Mouse (Mus musculus) limb, embryonic 13.5 days (tissue): ENCODE data around the gene Ppfia3. TPM values are rescaled to one million over a fixed set of nuclear protein-coding genes. Genes with fewer than 3 reads are reported as not detected.
"Not testable (repeated sequence)": the region's sequence is repeated elsewhere in the genome, so short reads cannot be mapped to it uniquely, and the experiment has no call there.

Experiments
- ATAC-seq: fragments of 200-750 bp; cut with Nextera tagmentation; 2 replicates; pipeline ENCODE4 v1.8.0; 2017; ENCODE audit warnings: low read depth, moderate number of reproducible peaks, moderate TSS enrichment; ENCODE audit not compliant: low FRiP score
- H3K27ac ChIP-seq: fragments of 300-500 bp; sonication (generic); 2 replicates; pipeline ENCODE4 v1.5.1; 2015; ENCODE audit warnings: inconsistent platforms, mild to moderate bottlenecking, moderate library complexity
- H3K27me3 ChIP-seq: fragments of 300-500 bp; sonication (generic); 2 replicates; pipeline ENCODE4 v1.6.1; 2015; ENCODE audit warnings: mild to moderate bottlenecking, inconsistent platforms
- H3K36me3 ChIP-seq: fragments of 300-500 bp; sonication (generic); 2 replicates; pipeline ENCODE4 v1.6.1; 2015; ENCODE audit warnings: inconsistent platforms, mild to moderate bottlenecking, moderate library complexity
- H3K4me1 ChIP-seq: fragments of 300-500 bp; sonication (generic); 2 replicates; pipeline ENCODE4 v1.6.1; 2015; ENCODE audit warnings: inconsistent platforms
- H3K4me2 ChIP-seq: fragments of 300-500 bp; sonication (generic); replicated peaks from 2 replicates; pipeline ENCODE4 v1.6.1; 2015; ENCODE audit warnings: inconsistent platforms, mild to moderate bottlenecking, moderate library complexity
- H3K4me3 ChIP-seq: fragments of 300-500 bp; sonication (generic); 2 replicates; pipeline ENCODE4 v1.5.1; 2015; ENCODE audit warnings: moderate library complexity, mild to moderate bottlenecking, inconsistent platforms
- H3K9ac ChIP-seq: fragments of 300-500 bp; sonication (generic); 2 replicates; pipeline ENCODE4 v1.6.1; 2015; ENCODE audit warnings: mild to moderate bottlenecking, inconsistent platforms
- H3K9me3 ChIP-seq: fragments of 300-500 bp; sonication (generic); 2 replicates; pipeline ENCODE4 v1.6.1; 2016; ENCODE audit warnings: inconsistent platforms
- WGBS: fragments of 180-500 bp; shearing (Covaris S2); methylation state at CpG from one replicate; pipeline ENCODE4 v1.1.7; 2015; 5-methylcytosine and 5-hydroxymethylcytosine counted together
- polyA plus RNA-seq: library from polyadenylated mRNA; unstranded; fragments of >200 nt; fragmentation: Nextera tagmentation; extraction: Ambion mirVana; gene quantifications from 2 replicates; pipeline ENCODE4 v1.2.1, GENCODE M21; 2015

The Ppfia3 gene
- polyA plus RNA-seq, 1 experiment from 2014 or later: 6.9 TPM

- 2% methylated on average over 113 of the region's 114 CpGs for WGBS
- peaks cover 17% of the 10 kb centered on the region for H3K4me1 ChIP-seq
- no peak overlapping the region for H3K27ac ChIP-seq
- H3K4me3 ChIP-seq: peak overlapping the region; percentile 48
- H3K4me2 ChIP-seq: peak overlapping the region; percentile 72
- H3K36me3 ChIP-seq: no peaks in the 10 kb centered on the region
- H3K9me3 ChIP-seq: no peaks in the 10 kb centered on the region
- ATAC-seq: no peak; the same call in 1 of the 2 replicates
- peak overlapping the region; percentile 57 for H3K9ac ChIP-seq
- H3K27me3 ChIP-seq: peaks cover 68% of the 10 kb centered on the region
Observed at GRCm38 (mm10) chr7:45406157-45407156, 39.6 kb upstream of the Ppfia3 start.

GRCm38 (mm10) chr7:45405091-45406075, 38.6 kb upstream of the Ppfia3 start, which contains the start of gene Kcna7:
Kcna7 (plus strand) TSS chr7:45405653.
- Histone ChIP-seq H3K4me1 (peaks cover 17% of the 10 kb centered on the region), H3K9me3 (no peaks in the 10 kb centered on the region), H3K27ac (no peak within 1 kb of the TSS), H3K27me3 (peaks cover 57% of the 10 kb centered on the region), H3K4me3 (peak within 1 kb of the TSS; percentile 48), H3K9ac (peak within 1 kb of the TSS; percentile 57), H3K36me3 (no peaks in the 10 kb centered on the region), H3K4me2 (peak within 1 kb of the TSS; percentile 72)
- 0 out of 2 replicates have a peak, but pooled peaks have one; percentile 25 for ATAC-seq
- 12% methylated on average over 28 of the region's 28 CpGs for WGBS

- H3K4me1 ChIP-seq: peaks cover 17% of the 10 kb centered on the region
Observed at GRCm38 (mm10) chr7:45403532-45404261, 36.9 kb upstream of the Ppfia3 start.

GRCm38 (mm10) chr7:45401521-45402085, 34.8 kb upstream of the Ppfia3 start:
- Histone ChIP-seq H3K36me3 (no peaks in the 10 kb centered on the region), H3K27me3 (peaks cover 20% of the 10 kb centered on the region), H3K9me3 (no peaks in the 10 kb centered on the region), H3K4me3 (no peak overlapping the region), H3K4me2 (no peak overlapping the region), H3K4me1 (peaks cover 14% of the 10 kb centered on the region), H3K27ac (no peak overlapping the region), H3K9ac (no peak overlapping the region)
- 58% methylated on average over 10 of the region's 10 CpGs for WGBS
- ATAC-seq: no peak

More at GRCm38 (mm10) chr7:45403532-45404261, 36.9 kb upstream of the Ppfia3 start:
- H3K9ac ChIP-seq: no peak overlapping the region
- no peak overlapping the region for H3K27ac ChIP-seq
- ATAC-seq: no peak
- 48% methylated on average over 6 of the region's 6 CpGs for WGBS
- H3K36me3 ChIP-seq: no peaks in the 10 kb centered on the region
- no peak overlapping the region for H3K4me3 ChIP-seq
- no peak overlapping the region for H3K4me2 ChIP-seq
- no peaks in the 10 kb centered on the region for H3K9me3 ChIP-seq
- H3K27me3 ChIP-seq: peaks cover 41% of the 10 kb centered on the region

GRCm38 (mm10) chr7:45396787-45397186, 30.0 kb upstream of the Ppfia3 start:
- H3K27me3 ChIP-seq: no peaks in the 10 kb centered on the region
- H3K4me2 ChIP-seq: no peak overlapping the region
- no peaks in the 10 kb centered on the region for H3K9me3 ChIP-seq
- no peak for ATAC-seq
- peaks cover 16% of the 10 kb centered on the region for H3K4me1 ChIP-seq
- no peak overlapping the region for H3K27ac ChIP-seq
- H3K4me3 ChIP-seq: no peak overlapping the region
- H3K9ac ChIP-seq: no peak overlapping the region
- H3K36me3 ChIP-seq: peaks cover 10% of the 10 kb centered on the region
- WGBS: 88% methylated on average over 2 of the region's 2 CpGs

GRCm38 (mm10) chr7:45396337-45396775, 29.5 kb upstream of the Ppfia3 start:
- WGBS: 4% methylated on average over 3 of the region's 3 CpGs
- peak overlapping the region; percentile 76 for H3K4me3 ChIP-seq
- peak overlapping the region; percentile 62; the same call in 1 of the 2 replicates for H3K9ac ChIP-seq
- peak overlapping the region; percentile 63 for H3K4me2 ChIP-seq
- not testable (repeated sequence) for ATAC-seq, H3K27me3 ChIP-seq, H3K9me3 ChIP-seq
- peak overlapping the region; percentile 75; the same call in 1 of the 2 replicates for H3K27ac ChIP-seq
- H3K36me3 ChIP-seq: peaks cover 14% of the 10 kb centered on the region
- H3K4me1 ChIP-seq: peaks cover 16% of the 10 kb centered on the region

- Histone ChIP-seq H3K27ac (peak within 1 kb of the TSS; percentile 99), H3K4me1 (peaks cover 16% of the 10 kb centered on the region), H3K9me3 (no peaks in the 10 kb centered on the region), H3K36me3 (peaks cover 19% of the 10 kb centered on the region), H3K4me2 (peak within 1 kb of the TSS; percentile 100), H3K9ac (peak within 1 kb of the TSS; percentile 90), H3K4me3 (peak within 1 kb of the TSS; percentile 76), H3K27me3 (no peaks in the 10 kb centered on the region)
- under 1% methylated on average over 60 of the region's 60 CpGs for WGBS
- ATAC-seq: peak; percentile 96
Observed at GRCm38 (mm10) chr7:45395578-45396336, 28.9 kb upstream of the Ppfia3 start, which contains the start of gene Snrnp70. Snrnp70 (minus strand) TSS chr7:45395742.

- Histone ChIP-seq H3K4me2 (peak overlapping the region; percentile 100), H3K27ac (peak overlapping the region; percentile 99), H3K9me3 (no peaks in the 10 kb centered on the region), H3K27me3 (no peaks in the 10 kb centered on the region), H3K9ac (peak overlapping the region; percentile 90), H3K36me3 (peaks cover 25% of the 10 kb centered on the region), H3K4me3 (peak overlapping the region; percentile 76), H3K4me1 (peaks cover 16% of the 10 kb centered on the region)
- ATAC-seq: peak; percentile 76
- WGBS: under 1% methylated on average over 18 of the region's 20 CpGs
Observed at GRCm38 (mm10) chr7:45395129-45395541, 28.3 kb upstream of the Ppfia3 start.

- WGBS: 81% methylated on average over 3 of the region's 3 CpGs
- H3K27ac ChIP-seq: no peak overlapping the region
- no peak overlapping the region for H3K4me3 ChIP-seq
- H3K36me3 ChIP-seq: peaks cover 98% of the 10 kb centered on the region
- no peaks in the 10 kb centered on the region for H3K9me3 ChIP-seq
- no peak overlapping the region for H3K9ac ChIP-seq
- H3K27me3 ChIP-seq: no peaks in the 10 kb centered on the region
- H3K4me2 ChIP-seq: no peak overlapping the region
- no peaks in the 10 kb centered on the region for H3K4me1 ChIP-seq
- ATAC-seq: no peak
Observed at GRCm38 (mm10) chr7:45386077-45386476, 19.3 kb upstream of the Ppfia3 start.

- H3K4me1 ChIP-seq: peaks cover 4% of the 10 kb centered on the region; the same call in 1 of the 2 replicates
- H3K27ac ChIP-seq: no peak overlapping the region
- H3K9me3 ChIP-seq: no peaks in the 10 kb centered on the region
- no peaks in the 10 kb centered on the region for H3K27me3 ChIP-seq
- H3K9ac ChIP-seq: no peak overlapping the region
- no peak for ATAC-seq
- H3K4me3 ChIP-seq: no peak overlapping the region
- peaks cover 89% of the 10 kb centered on the region for H3K36me3 ChIP-seq
- H3K4me2 ChIP-seq: no peak overlapping the region
- 96% methylated on average over 1 of the region's 1 CpGs for WGBS
Observed at GRCm38 (mm10) chr7:45376057-45376456, 9.2 kb upstream of the Ppfia3 start.
